Mouse (Mus musculus): ENCODE measurements around the gene Polr3b.

The Polr3b gene

DNA sequence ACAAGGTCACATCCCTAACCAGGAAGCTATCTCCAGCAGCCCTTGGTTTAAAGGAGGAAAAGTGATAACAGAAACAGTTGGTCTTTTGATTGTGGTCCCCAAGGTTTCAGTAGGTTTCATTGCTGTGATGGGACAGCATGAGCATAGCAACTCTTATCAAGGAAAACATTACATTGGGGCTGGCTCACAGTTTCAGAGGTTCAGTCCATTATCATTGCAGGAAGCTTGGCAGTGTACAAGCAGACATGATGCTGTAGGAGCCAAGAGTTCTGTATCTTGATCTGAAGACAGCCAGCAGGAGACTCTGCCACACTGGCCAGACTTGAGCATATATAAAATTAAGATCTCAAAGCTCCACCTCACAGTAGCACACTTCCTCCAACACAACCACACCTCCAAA lies 53.6 kb downstream of the Polr3b start:
- DNase-seq = no peak

DNA sequence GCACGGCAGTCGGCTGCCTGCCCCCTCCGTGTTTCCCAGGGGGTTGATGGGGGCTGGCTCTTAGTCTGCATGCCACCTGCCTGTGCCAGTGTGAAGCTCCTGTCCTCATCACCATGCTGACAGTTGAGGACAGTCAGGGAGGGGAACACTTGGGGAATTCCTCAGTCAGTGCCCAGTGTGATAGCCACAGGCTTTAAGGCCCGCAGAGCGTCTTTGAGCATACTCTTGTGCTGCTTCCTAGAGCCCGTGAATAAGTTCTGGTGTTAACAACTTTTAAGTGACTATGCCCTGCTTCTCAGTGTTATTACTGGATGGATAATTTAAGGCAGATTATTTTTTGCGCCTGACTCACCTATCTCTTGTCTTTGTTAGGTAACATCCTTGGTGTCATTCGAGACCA lies 54.4 kb downstream of the Polr3b start:
- DNase-seq = no peak

DNA sequence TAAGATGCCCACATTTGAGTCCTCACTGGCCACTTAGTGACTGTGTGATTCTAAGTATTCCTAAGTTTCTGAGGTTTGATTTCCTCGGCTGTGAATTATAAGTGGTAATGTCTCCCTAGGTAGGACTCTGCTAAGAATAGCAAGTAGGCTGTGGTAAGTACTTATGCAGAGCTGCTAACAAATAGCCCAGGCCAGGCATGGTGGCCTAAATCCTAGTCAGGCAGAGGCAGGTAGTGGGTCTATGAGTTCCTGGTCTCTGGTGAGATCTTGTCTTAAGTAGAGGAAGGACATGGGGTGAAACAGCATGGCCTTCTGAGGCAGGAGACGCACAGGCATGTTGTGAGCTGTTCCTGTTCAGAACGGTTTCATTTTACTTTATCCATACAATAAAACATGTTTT lies 55.8 kb downstream of the Polr3b start:
- no peak for DNase-seq

DNA sequence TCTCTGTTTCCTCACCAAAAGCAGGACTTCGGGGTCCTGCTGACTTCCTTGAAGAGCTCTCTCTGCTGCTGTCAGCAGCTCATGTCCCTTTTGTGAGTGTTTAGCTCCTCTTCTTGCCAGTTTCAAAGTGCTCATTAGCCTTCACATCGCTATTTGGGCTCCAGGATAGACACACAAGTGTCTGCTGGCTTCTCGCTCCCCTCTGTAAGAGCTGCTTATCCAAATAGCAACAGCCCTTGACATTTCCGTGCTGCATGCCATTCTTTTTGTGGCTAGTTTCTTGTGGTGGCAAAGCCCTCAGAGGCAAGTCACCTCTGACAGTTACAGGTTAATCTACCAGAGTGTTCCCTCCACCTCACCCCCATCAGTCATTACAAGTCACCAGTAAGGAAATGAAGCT lies 56.3 kb downstream of the Polr3b start:
- DNase-seq = no peak

DNA sequence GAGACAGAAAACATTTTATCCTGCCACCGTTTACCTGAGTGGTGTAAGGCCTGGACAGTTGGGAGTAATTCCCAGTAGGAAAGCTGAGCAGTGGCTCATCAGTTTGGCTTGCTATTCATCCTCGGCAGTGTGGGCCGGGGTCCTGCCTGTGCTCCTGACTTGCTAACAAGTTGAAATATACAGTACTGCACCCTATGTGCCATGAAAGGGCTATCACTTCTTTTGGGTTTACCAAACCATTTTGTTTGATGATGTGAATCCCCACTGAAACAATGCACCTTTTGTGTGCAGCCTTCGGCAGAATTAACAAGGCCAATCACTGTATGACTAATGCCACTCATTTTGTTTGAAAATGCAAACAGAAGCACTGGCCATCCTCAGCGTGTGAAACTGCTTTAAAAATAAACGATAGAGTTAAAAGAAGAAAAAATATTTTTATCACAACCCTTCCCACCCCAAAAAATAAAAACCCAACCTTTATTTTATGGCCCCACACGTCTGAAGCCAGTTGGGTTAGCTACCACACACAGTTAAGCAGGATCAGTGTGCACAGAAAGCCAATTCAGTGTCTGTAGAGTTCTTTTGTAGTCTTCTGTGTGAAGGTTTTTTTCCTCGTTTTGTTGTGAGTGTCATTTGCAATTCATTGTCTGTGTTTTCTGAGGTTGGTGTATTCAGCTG lies 63.5 kb downstream of the Polr3b start:
- no peak for DNase-seq

DNA sequence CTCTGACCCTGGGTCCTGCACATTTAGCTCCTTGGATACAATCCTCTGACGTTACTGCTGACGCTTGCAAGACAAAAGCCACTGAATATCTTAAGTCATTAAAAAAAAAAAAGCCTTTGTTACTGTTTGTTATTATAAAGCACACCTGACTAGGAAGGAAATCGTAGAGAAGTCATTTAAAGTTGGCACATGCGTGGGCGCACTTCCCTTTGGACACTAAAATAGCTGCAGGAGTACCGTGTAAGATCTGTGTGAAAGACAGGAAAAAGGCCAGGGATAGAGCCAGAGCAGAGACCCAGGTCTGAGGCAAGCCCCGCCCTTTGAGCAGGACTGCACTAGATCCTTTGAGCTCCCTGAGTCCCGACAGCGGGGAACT lies 64.0 kb downstream of the Polr3b start:
- DNase-seq = peak; percentile 20 to 46

DNA sequence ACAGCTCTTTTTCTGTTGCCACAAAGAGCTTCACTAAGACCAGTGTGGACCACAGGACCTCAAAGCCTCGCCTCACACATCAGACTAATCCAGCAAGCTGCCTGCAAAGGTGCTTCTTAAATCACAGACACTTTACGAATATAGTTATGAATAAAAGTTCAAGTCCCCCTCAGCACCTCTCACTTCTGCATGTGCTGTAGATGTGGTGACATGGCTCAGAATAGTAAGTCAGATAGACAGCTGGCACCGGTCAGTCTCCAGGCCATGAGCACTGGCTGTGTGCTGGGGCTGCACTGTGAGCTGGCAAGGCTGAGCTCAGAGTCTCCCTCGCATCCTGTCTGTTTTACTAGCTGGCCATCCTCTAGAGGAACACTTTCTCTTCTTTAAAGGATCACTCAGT lies 64.6 kb downstream of the Polr3b start:
- DNase-seq = no peak

DNA sequence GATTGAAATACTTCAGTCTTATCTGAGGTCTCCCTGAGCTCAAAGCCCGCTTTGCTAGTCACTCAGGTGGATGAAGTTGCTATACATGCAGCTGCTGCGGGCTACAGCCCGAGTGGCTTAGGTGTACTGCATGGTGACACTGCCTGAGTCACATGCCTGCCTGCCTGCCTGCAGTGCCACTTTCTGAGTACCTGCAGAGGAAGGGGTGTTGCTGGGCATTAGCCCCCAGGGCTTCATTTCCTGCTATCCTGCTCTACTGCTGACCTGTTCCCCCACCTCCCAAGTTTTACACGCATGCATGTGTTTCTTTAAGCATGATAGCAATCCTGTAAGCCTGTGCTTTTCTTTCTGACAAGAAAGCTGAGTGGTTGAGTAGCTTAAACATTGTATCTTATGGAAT lies 65.6 kb downstream of the Polr3b start:
- DNase-seq = no peak

DNA sequence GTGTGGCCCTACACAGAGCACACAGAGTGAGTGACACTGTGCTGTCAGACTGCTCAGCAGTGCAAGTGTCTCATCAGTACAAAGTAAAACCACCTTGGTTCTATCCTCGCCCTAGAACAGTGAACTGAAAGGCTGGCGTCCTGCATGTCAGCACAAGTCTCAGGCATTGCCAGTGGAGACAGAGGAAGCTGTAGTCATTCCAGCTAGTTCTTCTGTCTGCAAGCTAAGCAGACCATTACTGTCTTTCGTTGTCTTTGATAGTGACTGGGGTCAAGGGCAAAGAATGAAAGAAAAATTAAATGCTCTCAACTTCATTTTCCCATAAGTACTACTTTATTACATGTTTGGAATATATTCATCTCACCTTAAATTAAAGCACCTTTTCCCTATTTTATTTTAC lies 67.8 kb downstream of the Polr3b start:
- DNase-seq = no peak

DNA sequence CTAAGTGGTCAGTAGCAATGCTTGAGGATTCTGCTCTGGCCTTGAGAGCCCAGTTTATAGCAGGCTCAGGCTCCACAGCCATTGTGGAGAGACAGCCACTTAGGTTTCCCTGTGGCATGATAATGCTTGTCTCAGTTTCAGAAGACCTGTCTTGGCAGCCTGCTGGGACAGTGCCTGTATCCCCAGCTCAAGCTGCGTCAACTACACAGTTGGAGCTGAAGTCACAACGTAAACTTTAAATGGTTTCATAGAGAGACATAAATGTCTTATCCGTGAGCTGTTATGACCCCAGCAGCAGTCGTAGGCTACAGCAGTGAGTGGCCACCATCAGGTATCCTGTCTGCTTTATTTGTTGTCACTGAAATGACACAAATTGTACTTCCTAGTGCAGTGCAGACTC lies 68.7 kb downstream of the Polr3b start:
- no peak for DNase-seq

DNA sequence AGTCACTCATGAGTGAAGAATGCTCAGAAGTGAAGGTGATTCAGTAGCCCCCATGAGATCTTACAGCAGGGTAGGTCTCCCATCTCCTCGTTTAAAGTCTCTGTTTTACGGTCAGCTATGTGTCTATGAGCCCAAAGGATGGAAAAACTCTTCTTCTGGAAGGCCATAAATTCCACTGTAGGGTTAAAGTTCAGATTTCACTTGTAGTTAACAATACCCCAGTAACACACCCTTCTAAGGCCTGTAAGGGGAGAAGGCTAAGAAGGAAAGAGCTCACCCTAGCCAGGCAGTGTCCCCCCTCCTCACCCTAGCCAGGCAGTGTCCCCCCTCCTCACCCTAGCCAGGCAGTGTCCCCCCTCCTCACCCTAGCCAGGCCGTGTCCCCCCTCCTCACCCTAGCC lies 69.6 kb downstream of the Polr3b start:
- no peak for DNase-seq

DNA sequence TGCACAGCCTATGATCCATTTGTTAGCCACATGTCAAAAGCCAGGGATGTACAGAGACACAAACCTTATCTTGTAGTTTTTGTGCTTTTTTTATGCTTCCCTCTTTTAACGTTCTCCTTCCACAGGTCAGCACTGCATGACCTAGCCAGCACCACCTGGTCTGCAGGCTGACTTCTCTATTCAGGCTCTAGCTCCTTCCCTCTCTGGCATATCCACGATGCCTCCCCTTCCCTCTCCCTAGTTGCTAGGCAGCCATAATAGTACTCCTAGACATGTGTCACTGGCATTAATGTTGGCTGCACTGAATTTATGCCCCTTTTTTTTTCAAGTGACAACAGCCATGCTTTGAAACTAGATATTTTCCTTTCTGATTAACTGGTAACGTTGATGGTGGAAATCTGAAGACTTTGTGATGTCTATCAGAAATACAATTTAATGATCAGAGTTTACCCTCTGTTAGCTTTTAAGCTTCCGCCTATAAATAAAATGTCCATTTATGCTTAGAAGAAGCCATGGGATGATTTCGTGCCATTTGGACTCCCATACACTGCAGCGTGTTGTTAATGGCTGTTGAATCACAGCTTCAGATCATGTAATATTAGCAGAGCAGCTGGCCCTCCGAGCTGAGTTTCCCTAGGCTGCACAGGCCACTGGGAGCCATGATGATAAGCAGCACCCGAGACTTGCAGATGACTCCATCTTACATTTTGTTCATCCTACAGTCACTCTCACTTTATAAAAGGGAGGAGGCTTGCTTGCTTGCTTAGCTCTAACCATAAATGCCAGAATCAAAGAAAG lies 71.9 kb downstream of the Polr3b start:
- DNase-seq = no peak

DNA sequence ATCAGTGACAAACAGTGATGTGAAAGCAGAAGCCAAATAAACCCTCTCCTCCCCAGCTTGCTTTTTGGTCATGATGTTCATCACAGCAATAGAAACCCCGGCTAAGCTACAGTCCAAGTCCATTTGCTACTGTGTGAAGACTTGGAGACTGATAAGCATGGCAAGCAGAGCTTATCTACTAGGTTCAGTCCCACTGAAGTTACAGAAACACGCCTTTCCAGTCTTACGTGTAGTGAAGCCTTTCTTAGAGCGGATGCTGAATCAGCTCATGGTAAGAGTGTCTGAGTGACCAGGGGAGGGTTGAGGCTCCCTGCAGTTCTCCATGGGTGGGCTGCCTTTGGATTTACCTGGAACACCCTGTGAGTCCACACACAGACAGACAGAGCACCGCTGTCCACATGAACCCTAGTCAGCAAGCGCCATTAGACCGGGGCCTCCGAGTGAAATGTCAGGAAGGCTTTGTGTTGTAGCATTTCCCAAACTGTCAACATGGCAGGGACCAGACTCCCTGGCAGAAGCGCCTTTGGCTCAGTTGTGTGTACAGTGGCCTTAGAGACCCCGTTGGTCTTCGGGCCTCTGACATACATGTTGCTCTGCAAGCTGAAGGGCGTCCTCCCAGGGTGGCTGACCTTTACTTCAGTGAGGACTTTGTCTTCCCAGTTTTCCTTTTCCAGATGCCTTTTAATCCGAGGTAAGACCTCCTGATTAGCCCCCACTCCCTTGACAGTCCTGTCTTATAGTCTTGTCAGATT lies 78.3 kb downstream of the Polr3b start:
- no peak for DNase-seq

DNA sequence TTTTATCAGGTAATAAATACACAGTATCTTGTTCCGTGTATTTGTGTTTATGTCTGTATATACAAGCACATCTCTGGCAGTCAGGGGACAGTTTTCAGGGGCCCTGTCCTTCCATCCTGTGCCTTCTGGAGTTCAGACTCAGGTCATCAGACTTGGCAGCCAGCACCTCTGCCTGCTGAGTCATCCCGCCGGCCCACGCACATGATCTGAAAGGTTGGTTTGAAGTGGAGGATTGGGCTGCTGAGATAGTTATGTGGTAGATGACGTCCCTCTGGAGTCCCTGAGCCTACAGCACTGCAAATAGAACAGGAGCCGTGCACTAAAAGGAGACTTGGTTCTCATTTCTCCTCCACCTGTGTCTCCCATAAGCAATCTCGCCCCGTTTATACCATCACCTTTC lies 79.0 kb downstream of the Polr3b start:
- peak; percentile 52 to 73 for DNase-seq

DNA sequence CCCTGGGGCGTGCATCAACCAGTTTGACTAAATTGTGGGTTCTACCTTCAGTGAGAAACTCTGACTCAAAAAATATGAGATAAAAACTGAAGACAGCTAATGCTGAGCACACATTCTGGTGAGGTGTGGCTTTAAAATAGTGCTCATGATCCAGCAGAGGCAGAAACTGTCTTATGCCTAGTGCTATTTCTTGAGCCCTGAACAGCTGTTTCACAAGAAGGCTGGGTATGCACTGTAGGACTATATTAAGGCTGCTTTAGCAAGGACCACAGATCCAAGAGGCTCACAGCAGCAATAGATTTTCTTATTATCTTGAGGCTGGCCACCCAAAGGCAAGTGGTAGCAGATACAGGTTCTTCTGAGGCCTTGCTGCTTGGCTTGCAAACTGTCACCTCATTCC lies 80.0 kb downstream of the Polr3b start:
- no peak for DNase-seq

DNA sequence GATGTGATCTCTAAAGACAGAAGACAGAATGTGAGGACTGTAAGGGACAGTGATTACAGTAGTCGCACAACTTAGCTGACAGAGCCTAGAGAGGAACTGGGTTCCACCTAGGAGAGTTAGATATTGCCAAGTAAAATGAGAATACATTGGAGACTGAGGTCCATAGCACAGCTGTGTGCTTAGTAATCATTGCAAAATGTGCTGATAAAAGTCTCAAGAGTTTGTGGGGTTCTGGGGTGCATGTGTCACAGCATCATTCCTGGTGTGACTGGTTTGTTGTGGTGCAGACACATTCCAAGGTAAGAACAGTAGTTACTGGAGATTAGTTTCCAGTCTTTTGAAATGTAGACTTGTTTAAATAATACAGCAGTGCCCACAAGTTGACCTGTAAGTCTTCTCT lies 82.5 kb downstream of the Polr3b start:
- no peak for DNase-seq

DNA sequence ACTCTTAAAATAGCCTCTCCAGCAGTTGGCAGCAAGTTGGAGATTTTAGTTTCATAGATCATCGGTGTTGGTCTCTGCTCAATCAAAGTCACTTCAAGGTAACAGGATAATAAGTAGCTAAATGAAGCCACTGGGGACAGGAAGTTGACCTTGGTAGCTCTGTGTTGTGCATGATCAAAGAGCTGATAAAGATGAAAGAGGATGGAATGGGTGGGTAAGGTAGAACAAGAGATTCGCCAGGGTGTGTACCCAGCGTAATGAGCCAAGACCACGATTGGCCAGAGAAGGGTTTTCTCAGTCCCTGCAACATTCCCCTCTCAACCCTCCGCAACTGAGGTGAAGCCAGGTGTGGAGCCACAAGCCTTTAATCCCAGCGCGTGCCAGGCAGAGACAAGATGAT lies 83.1 kb downstream of the Polr3b start:
- DNase-seq = no peak

DNA sequence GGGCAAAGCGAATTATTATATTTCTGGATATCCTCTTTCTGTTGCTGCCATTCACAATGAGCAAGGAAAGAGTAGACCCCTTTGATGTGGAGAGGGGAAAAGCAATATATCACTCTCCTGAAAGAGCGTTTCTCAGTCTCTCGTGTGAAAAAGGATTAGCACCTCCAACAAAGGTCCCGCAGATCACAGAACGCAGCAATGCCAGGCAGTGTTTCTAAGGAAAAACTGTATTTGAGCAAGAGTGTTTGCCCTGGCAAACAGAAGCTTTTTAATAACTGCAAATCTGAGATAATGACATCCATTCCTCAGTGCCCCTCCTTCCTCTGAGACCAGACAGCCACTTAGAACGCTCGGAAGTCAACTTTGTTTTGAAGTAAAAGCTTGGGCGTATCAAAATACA lies 84.5 kb downstream of the Polr3b start:
- DNase-seq = no peak

DNA sequence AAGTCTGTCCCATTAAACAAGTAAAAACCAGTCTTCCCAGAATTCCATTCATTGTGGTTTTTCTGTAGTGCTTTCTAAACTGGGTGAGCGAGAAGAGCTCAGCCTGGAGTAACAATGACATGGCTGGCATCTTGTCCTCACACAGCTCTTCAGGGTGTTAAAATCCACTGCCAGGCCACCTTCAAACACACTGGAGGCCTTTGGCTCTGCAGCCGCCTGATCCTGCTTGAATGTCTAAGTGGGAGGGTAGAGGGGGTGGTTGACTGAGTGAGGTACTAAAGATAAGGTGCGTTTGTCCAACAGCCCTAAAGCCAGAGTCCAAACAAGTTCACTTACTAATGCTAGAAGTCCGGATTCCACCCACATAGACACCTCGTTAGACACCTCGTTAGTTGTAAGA lies 85.1 kb downstream of the Polr3b start:
- no peak for DNase-seq

DNA sequence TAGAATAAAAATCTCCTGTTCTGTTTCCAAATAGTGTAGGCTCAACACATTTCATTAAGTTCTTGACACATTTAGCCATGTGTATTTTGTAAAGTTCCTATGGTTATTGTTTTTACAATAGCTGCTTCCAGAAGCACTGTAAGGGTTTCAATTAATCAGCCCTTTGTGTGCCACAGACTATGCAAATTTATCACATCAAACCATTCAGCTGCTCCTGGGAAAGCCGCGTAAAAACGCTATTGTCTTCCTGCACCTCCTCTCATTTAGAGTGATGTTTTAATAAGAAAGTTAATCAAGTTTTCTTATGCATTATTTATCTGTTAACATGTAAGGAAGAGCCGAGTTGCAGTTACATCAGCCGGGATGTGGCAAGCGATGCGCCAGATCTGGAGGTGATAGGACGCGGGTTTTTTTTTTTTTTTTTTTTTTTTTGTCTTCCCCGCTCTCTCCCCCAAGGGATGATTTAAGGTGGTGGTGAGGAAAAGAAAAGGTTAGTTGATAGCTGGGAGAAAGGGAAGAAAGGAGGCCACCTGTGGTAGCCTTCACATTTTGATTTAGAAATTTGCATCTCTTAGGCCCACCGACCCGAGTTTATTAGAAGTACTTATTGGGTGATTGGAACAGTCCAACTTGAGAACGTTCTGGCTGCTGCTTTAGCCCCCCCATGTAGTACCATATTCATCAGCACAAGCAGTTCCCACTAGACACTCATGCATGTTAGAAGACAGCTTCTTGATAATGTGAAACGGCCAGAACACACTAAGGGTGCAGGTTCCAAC lies 85.8 kb downstream of the Polr3b start:
- DNase-seq = no peak

DNA sequence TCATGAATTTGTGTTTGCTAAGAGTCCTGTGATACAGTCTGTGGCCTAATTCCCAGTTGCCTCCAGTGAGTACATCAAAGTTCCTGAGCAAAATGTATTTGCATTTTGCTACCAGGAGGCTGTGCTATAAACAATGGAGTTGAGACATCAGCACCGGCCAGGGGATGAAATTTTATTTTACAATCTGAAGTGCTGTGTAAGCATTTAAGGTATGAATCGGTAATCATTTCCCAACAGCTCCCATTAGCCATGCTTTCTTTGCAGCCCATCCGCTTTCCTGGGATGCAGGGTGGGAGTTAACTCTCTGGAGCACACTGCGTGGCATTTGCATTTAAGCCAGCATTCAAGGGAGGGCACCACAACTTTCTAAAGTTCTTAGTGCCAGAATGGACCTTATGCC lies 88.1 kb downstream of the Polr3b start:
- no peak for DNase-seq

DNA sequence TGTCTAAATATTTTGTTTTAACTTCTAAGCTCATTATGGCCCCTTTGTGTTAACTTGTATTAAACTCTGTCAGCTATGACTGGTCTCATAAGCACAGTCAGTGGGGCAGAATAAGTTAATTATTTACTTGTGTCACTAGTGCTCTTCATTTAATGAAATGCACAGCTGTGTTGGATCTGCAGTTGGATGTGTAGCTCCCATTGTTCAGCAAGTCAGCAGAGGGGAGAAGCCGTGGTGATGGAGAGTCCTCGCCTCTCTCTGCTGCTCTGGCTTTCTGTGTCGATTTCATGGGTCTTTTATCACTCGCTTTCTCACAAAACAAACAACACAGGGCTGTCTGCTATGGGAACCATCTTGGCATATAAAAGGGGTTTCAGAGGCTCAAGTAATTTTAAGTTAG lies 88.7 kb downstream of the Polr3b start:
- no peak for DNase-seq

DNA sequence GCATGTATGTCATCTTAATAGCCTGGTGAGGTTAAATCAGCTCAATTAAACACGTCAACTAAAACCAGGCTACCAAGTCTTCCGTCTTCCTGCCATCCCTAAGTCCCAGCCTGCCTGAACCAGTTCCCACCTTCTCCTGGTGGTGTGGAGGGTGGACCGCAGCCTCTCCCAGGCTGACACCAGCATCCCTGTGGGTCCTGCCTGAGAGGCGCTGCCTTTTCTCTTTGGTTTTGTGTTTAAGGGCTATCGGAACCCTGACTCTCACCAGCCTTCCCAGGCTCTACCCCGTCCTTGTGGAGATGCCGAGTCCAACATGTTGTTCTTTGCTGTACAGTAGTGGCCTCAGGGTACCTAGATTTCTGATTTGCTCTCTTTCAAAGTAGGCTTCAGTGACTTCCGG lies 89.4 kb downstream of the Polr3b start:
- no peak for DNase-seq

All from kidney, postnatal 25 days (tissue).